Mouse (Mus musculus): Measurements from ENCODE around the gene Pde8b.

The Pde8b gene

GRCm38 (mm10) chr13:95073445-95074172 lies 176.5 kb downstream of the Pde8b start:
- DNase-seq = no peak

GRCm38 (mm10) chr13:95070268-95070667 lies 179.9 kb downstream of the Pde8b start:
- DNase-seq = no peak

- no peak for DNase-seq
Observed at GRCm38 (mm10) chr13:95067854-95068253, 182.3 kb downstream of the Pde8b start.

GRCm38 (mm10) chr13:95063390-95064017 lies 186.6 kb downstream of the Pde8b start:
- DNase-seq = no peak

GRCm38 (mm10) chr13:95058885-95059284 lies 191.3 kb downstream of the Pde8b start:
- DNase-seq = no peak

GRCm38 (mm10) chr13:95056501-95057280 lies 193.4 kb downstream of the Pde8b start:
- no peak for DNase-seq

GRCm38 (mm10) chr13:95055742-95056388 lies 194.3 kb downstream of the Pde8b start:
- no peak for DNase-seq

GRCm38 (mm10) chr13:95052421-95052820 lies 197.7 kb downstream of the Pde8b start:
- DNase-seq = no peak

GRCm38 (mm10) chr13:95050398-95050797 lies 199.7 kb downstream of the Pde8b start:
- DNase-seq = no peak

- no peak for DNase-seq
Observed at GRCm38 (mm10) chr13:95044108-95044507, 206.0 kb downstream of the Pde8b start.

GRCm38 (mm10) chr13:95040140-95040738 lies 209.9 kb downstream of the Pde8b start:
- no peak for DNase-seq

- no peak for DNase-seq
Observed at GRCm38 (mm10) chr13:95038200-95038599, 211.9 kb downstream of the Pde8b start.

GRCm38 (mm10) chr13:95034715-95035114 lies 215.4 kb downstream of the Pde8b start:
- DNase-seq = no peak

- DNase-seq = no peak
Observed at GRCm38 (mm10) chr13:95034094-95034493, 216.0 kb downstream of the Pde8b start.

GRCm38 (mm10) chr13:95032973-95033372 lies 217.2 kb downstream of the Pde8b start:
- no peak for DNase-seq

GRCm38 (mm10) chr13:95032127-95032831 lies 217.9 kb downstream of the Pde8b start:
- no peak for DNase-seq

GRCm38 (mm10) chr13:95030828-95031227 lies 219.3 kb downstream of the Pde8b start:
- DNase-seq = no peak

GRCm38 (mm10) chr13:95020216-95020615 lies 229.9 kb downstream of the Pde8b start:
- no peak for DNase-seq

- DNase-seq = no peak
Observed at GRCm38 (mm10) chr13:95019345-95019744, 230.8 kb downstream of the Pde8b start.

- DNase-seq = peak; percentile 50
Observed at GRCm38 (mm10) chr13:95017916-95018315, 232.2 kb downstream of the Pde8b start.

GRCm38 (mm10) chr13:95017278-95017677 lies 232.9 kb downstream of the Pde8b start:
- DNase-seq = no peak

Measured in liver (tissue).